Mouse (Mus musculus): ENCODE measurements around the gene Pkdcc. TPM values are rescaled to one million over a fixed set of nuclear protein-coding genes. Genes with fewer than 3 reads are reported as not detected.

The Pkdcc gene
- polyA plus RNA-seq, 1 experiment from 2014 or later = 6.0 TPM

GRCm38 (mm10) chr17:83272641-83273040 is 57.5 kb downstream of the Pkdcc start:
- Histone ChIP-seq H3K4me1 (peaks cover 39% of the 10 kb centered on the region), H3K4me3 (no peak overlapping the region), H3K27me3 (ENCODE audit: low read depth, poor library complexity, severe bottlenecking) (peaks cover 55% of the 10 kb centered on the region), H3K27ac (replicated peaks) (no peak overlapping the region), H3K9me3 (replicated peaks) (no peaks in the 10 kb centered on the region), H3K36me3 (no peaks in the 10 kb centered on the region)
- WGBS = 72% methylated on average over 8 of the region's 8 CpGs
- DNase-seq (ENCODE audit: low spot score) = no peak

- no peaks in the 10 kb centered on the region for H3K9me3 ChIP-seq (replicated peaks)
- no peak overlapping the region; the same call in 1 of the 2 replicates for H3K27ac ChIP-seq (replicated peaks)
- H3K36me3 ChIP-seq = no peaks in the 10 kb centered on the region
- 18% methylated on average over 9 of the region's 9 CpGs for WGBS
- peaks cover 57% of the 10 kb centered on the region for H3K27me3 ChIP-seq (ENCODE audit: low read depth, poor library complexity, severe bottlenecking)
- no peak for DNase-seq (ENCODE audit: low spot score)
- peaks cover 43% of the 10 kb centered on the region for H3K4me1 ChIP-seq
- H3K4me3 ChIP-seq = no peak overlapping the region
Measured at GRCm38 (mm10) chr17:83273636-83274035, 58.5 kb downstream of the Pkdcc start.

GRCm38 (mm10) chr17:83274101-83274500 is 59.0 kb downstream of the Pkdcc start:
- peaks cover 47% of the 10 kb centered on the region for H3K4me1 ChIP-seq
- no peak overlapping the region for H3K4me3 ChIP-seq
- H3K36me3 ChIP-seq = no peaks in the 10 kb centered on the region
- no peaks in the 10 kb centered on the region for H3K9me3 ChIP-seq (replicated peaks)
- peaks cover 57% of the 10 kb centered on the region for H3K27me3 ChIP-seq (ENCODE audit: low read depth, poor library complexity, severe bottlenecking)
- 61% methylated on average over 4 of the region's 4 CpGs for WGBS
- no peak for DNase-seq (ENCODE audit: low spot score)
- no peak overlapping the region for H3K27ac ChIP-seq (replicated peaks)

Other genes with a start within 250 kb of the Pkdcc start
- gene Eml4, start 135.6 kb downstream of the Pkdcc start, polyA plus RNA-seq (2016; fragmentation: Nextera tagmentation; extraction: Ambion mirVana) = 34.2 and 34.7 TPM in 2 replicates